Mouse (Mus musculus) liver, adult 2 months (tissue): ENCODE results near the gene Ndufs8.

Source experiments
- CTCF ChIP-seq: fragments of 200-500 bp; IDR thresholded peaks from 2 replicates; pipeline ENCODE4 v1.5.1; 2011; ENCODE audit warnings: low read depth, low read length, control low read depth
- POLR2A ChIP-seq: fragments of 200-500 bp; IDR thresholded peaks from 2 replicates; pipeline ENCODE4 v1.6.1; 2011; ENCODE audit warnings: low read length, control low read depth; ENCODE audit not compliant: insufficient read depth; ENCODE audit errors: extremely low read depth

DNA sequence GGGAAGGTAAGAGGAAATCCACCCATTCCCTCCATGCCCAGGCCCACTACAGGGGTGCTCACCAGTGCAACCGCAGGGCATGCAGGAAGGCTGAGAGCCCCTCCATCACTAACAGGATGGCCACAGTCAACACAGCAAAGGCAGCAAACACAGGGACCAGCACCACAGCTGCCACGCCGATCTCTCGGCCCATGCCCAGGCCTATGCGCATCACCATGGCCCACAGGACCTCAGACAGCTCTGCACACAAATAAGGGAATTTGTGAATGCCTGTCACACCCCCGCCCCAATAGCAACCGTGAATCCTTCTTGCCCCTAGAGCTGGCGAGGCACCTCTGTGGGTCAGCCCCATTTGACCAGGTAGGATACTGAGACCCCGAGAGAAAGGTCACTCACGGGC is 16.4 kb downstream of the Ndufs8 start:
- no peak for TF ChIP-seq CTCF
- no peak for TF ChIP-seq POLR2A
